In the genomic region with DNA sequence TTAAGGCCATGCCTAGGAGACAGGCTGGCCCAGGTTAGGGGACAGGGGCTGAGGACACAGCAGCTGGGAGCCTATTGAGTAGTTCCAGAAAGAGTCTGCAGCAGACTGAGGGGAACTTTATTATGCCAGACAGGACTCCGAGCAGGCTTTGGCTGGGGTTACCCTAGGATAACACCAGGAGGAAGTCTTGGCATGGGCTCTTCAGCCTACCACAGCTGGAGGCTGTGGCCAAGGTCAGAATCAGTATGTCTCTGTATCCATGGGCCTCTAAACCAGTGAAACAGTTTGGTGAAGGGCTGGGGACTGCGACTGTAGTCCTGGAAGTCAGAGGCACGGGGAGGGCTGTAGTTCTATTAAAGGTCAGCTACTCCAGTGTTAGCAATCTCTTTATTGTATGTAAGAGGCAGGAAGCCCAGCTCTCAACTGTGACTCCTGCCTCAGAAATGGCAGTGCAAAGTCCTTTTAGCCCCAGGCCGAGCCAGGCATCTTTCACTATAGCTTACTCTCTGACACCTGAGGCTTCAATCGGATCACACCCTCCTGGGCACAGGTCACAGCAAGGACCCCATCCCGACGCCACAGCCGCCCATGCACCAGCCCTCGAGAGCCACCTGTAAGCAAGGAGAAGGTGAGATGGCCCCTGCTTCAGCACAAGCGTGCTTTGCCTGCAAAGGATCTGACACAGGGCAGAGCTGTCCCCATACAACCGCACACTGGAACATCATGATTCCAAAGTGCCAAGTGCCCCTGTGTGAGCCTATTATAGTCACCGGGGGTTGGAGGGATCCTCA, we compare ENCODE assay signal across 19 mouse cellular contexts. TPM values are rescaled to one million over a fixed set of nuclear protein-coding genes. Genes with fewer than 3 reads are reported as not detected.
DNase-seq lines count a peak whose midpoint lies in the region; ATAC-seq and TF ChIP-seq lines count a peak whose summit lies in the region.
"Had no signal": no experiment of that assay in that cellular context is flagged by ENCODE, and none has a peak within 500 bp of the region (broad histone marks: within the 10 kb centered on the region; RNA-seq: fewer than 3 reads in every experiment).

No protein-coding gene starts in this region.

- peak; percentile 53 for DNase-seq in adrenal gland, postnatal 10 days
- no peak for DNase-seq in adrenal gland, postnatal 25 days
- DNase-seq in heart, postnatal 4 days, result no peak
- DNase-seq in midbrain, embryonic 11.5 days (ENCODE audit: low spot score, missing footprints), result peak; percentile 86
- no peak for DNase-seq in ovary, adult 18-20 months (ENCODE audit: low spot score)
- DNase-seq: layer of hippocampus, postnatal 36 days had no signal

- no peaks in the 10 kb centered on the region for H3K79me2 ChIP-seq in myocyte (ENCODE audit: control insufficient read depth, insufficient read depth)

- H3ac ChIP-seq in myocyte (ENCODE audit: control insufficient read depth, insufficient read length), result no peak overlapping the region

- H3K4me2 ChIP-seq in heart, embryonic 12.5 days, result no peak overlapping the region
- H3K4me2 ChIP-seq in midbrain, embryonic 11.5 days, result no peak overlapping the region
- H3K4me2 ChIP-seq in midbrain, embryonic 15.5 days, result no peak overlapping the region
- H3K4me2 ChIP-seq in myocyte (ENCODE audit: low read depth), result no peak overlapping the region
- H3K4me2 ChIP-seq: hindbrain, embryonic 15.5 days had no signal

- peaks cover 76% of the 10 kb centered on the region for H3K36me3 ChIP-seq in heart, embryonic 12.5 days
- H3K36me3 ChIP-seq in midbrain, embryonic 11.5 days (ENCODE audit: control insufficient read depth, insufficient read depth, low read length), result peaks cover 12% of the 10 kb centered on the region
- peaks cover 20% of the 10 kb centered on the region for H3K36me3 ChIP-seq in midbrain, embryonic 15.5 days (replicated peaks)
- peaks cover 28% of the 10 kb centered on the region for H3K36me3 ChIP-seq in myocyte (ENCODE audit: control insufficient read depth, insufficient read depth)

- H3K4me1 ChIP-seq in heart, embryonic 12.5 days (replicated peaks), result peaks cover 25% of the 10 kb centered on the region
- H3K4me1 ChIP-seq in midbrain, embryonic 11.5 days (ENCODE audit: control insufficient read depth, insufficient read depth, low read length), result no peaks in the 10 kb centered on the region
- peaks cover 4% of the 10 kb centered on the region; the same call in 1 of the 2 replicates for H3K4me1 ChIP-seq in midbrain, embryonic 15.5 days

- H3K27me3 ChIP-seq in heart, embryonic 12.5 days (replicated peaks), result no peaks in the 10 kb centered on the region
- no peaks in the 10 kb centered on the region for H3K27me3 ChIP-seq in midbrain, embryonic 11.5 days (ENCODE audit: control insufficient read depth, insufficient read depth, low read length)
- H3K27me3 ChIP-seq in midbrain, embryonic 15.5 days (replicated peaks), result no peaks in the 10 kb centered on the region
- H3K27me3 ChIP-seq in myocyte (ENCODE audit: control insufficient read depth, insufficient read depth, insufficient read length), result no peaks in the 10 kb centered on the region
- H3K27me3 ChIP-seq: hindbrain, embryonic 15.5 days; megakaryocyte, embryonic 14.5 days had no signal

- no peaks in the 10 kb centered on the region for H3K9me3 ChIP-seq in heart, embryonic 12.5 days (replicated peaks)
- no peaks in the 10 kb centered on the region for H3K9me3 ChIP-seq in midbrain, embryonic 11.5 days (ENCODE audit: control insufficient read depth, low read length)
- no peaks in the 10 kb centered on the region for H3K9me3 ChIP-seq in midbrain, embryonic 15.5 days
- H3K9me3 ChIP-seq: hindbrain, embryonic 15.5 days; megakaryocyte, embryonic 14.5 days had no signal

- ATAC-seq in heart, embryonic 12.5 days (ENCODE audit: insufficient number of reproducible peaks, low FRiP score), result no peak
- no peak for ATAC-seq in midbrain, embryonic 11.5 days (ENCODE audit: low FRiP score)
- no peak for ATAC-seq in midbrain, embryonic 15.5 days (replicated peaks)
- ATAC-seq: midbrain, embryonic 16.5 days had no signal

- peak overlapping the region; percentile 68 for H3K27ac ChIP-seq in heart, embryonic 12.5 days (ENCODE audit: poor library complexity, severe bottlenecking)
- H3K27ac ChIP-seq in midbrain, embryonic 11.5 days (ENCODE audit: low read depth, low read length), result no peak overlapping the region
- H3K27ac ChIP-seq in midbrain, embryonic 15.5 days, result no peak overlapping the region
- H3K27ac ChIP-seq: hindbrain, embryonic 15.5 days; liver, embryonic 14.5 days; stomach, postnatal 0 days had no signal

- WGBS in heart, embryonic 12.5 days, result 83% methylated on average over 12 of the region's 12 CpGs
- 93% methylated on average over 12 of the region's 12 CpGs for WGBS in midbrain, embryonic 11.5 days
- WGBS in midbrain, embryonic 15.5 days, result 95% methylated on average over 12 of the region's 12 CpGs

- TF ChIP-seq POLR2A in myocyte (IDR thresholded peaks at IDR 0.05; ENCODE audit: insufficient read length, low read depth), result no peak

- peak overlapping the region; percentile 48; the same call in 1 of the 2 replicates for H3K9ac ChIP-seq in heart, embryonic 12.5 days
- H3K9ac ChIP-seq in midbrain, embryonic 11.5 days (ENCODE audit: low read length), result no peak overlapping the region
- no peak overlapping the region for H3K9ac ChIP-seq in midbrain, embryonic 15.5 days
- H3K9ac ChIP-seq: hindbrain, embryonic 15.5 days; liver, embryonic 14.5 days had no signal

- H3K4me3 ChIP-seq in heart, embryonic 12.5 days, result no peak overlapping the region
- no peak overlapping the region for H3K4me3 ChIP-seq in midbrain, embryonic 11.5 days (ENCODE audit: low read depth, low read length)
- no peak overlapping the region for H3K4me3 ChIP-seq in midbrain, embryonic 15.5 days
- no peak overlapping the region for H3K4me3 ChIP-seq in myocyte
- H3K4me3 ChIP-seq: heart, adult 2 months; hindbrain, embryonic 15.5 days; megakaryocyte, embryonic 14.5 days had no signal

TF ChIP-seq in myocyte, 11 proteins besides CTCF, POLR2A, EP300 and RAD21:
- TF ChIP-seq USF1 (IDR thresholded peaks at IDR 0.05; ENCODE audit: low read depth) (no peak), POLR2AphosphoS2 (IDR thresholded peaks at IDR 0.05; ENCODE audit: insufficient read length, low read depth) (peak; percentile 24)

RNA-seq across cellular contexts. Expression of gene Snx21, which starts 7.0 kb away (rescaled TPM):
- 10 to 100 TPM; 36.9 to 39.0 TPM for total RNA-seq in adrenal gland, postnatal 10 days (2021)
- 36.6 and 50.0 TPM in 2 replicates for total RNA-seq in adrenal gland, postnatal 25 days (2021)
- 30.8 and 31.7 TPM in 2 replicates for polyA plus RNA-seq in heart, embryonic 12.5 days (2016; fragmentation: Nextera tagmentation; extraction: Ambion mirVana)
- total RNA-seq in heart, postnatal 4 days (2021), result 10 to 100 TPM; 22.9 to 24.1 TPM
- 10.4 and 11.7 TPM in 2 replicates for polyA plus RNA-seq in midbrain, embryonic 11.5 days (2014; fragmentation: Nextera tagmentation; extraction: Ambion mirVana)
- polyA plus RNA-seq in midbrain, embryonic 15.5 days (2015; fragmentation: Nextera tagmentation; extraction: Ambion mirVana), result 34.8 and 40.6 TPM in 2 replicates
- polyA plus RNA-seq in myocyte (2012; fragmentation: generic; extraction: Trizol), result 29.5 TPM

RNA-seq across cellular contexts. Expression of gene Acot8, which starts 12.1 kb away (rescaled TPM):
- total RNA-seq in adrenal gland, postnatal 10 days (2021), result 10 to 100 TPM; 28.6 to 33.9 TPM
- 28.9 and 36.0 TPM in 2 replicates for total RNA-seq in adrenal gland, postnatal 25 days (2021)
- polyA plus RNA-seq in heart, embryonic 12.5 days (2016; fragmentation: Nextera tagmentation; extraction: Ambion mirVana), result 14.9 and 16.1 TPM in 2 replicates
- 10 to 100 TPM; 13.1 to 13.5 TPM for total RNA-seq in heart, postnatal 4 days (2021)
- polyA plus RNA-seq in midbrain, embryonic 11.5 days (2014; fragmentation: Nextera tagmentation; extraction: Ambion mirVana), result 10.2 and 12.6 TPM in 2 replicates
- polyA plus RNA-seq in midbrain, embryonic 15.5 days (2015; fragmentation: Nextera tagmentation; extraction: Ambion mirVana), result 20.0 and 20.2 TPM in 2 replicates
- 24.5 TPM for polyA plus RNA-seq in myocyte (2012; fragmentation: generic; extraction: Trizol)

RNA-seq across cellular contexts. Expression of gene Zswim3, which starts 12.3 kb away (rescaled TPM):
- total RNA-seq in adrenal gland, postnatal 10 days (2021), result 1 to 10 TPM; 4.0 to 4.1 TPM
- total RNA-seq in adrenal gland, postnatal 25 days (2021), result 4.3 and 5.5 TPM in 2 replicates
- 5.4 and 6.7 TPM in 2 replicates for polyA plus RNA-seq in heart, embryonic 12.5 days (2016; fragmentation: Nextera tagmentation; extraction: Ambion mirVana)
- total RNA-seq in heart, postnatal 4 days (2021), result 1 to 10 TPM; 1.8 to 2.3 TPM
- 11.4 and 12.6 TPM in 2 replicates for polyA plus RNA-seq in midbrain, embryonic 11.5 days (2014; fragmentation: Nextera tagmentation; extraction: Ambion mirVana)
- polyA plus RNA-seq in midbrain, embryonic 15.5 days (2015; fragmentation: Nextera tagmentation; extraction: Ambion mirVana), result 17.8 and 18.4 TPM in 2 replicates
- polyA plus RNA-seq in myocyte (2012; fragmentation: generic; extraction: Trizol), result 3.3 TPM

RNA-seq across cellular contexts. Expression of gene Tnnc2, which starts 12.8 kb away (rescaled TPM):
- total RNA-seq in adrenal gland, postnatal 10 days (2021), result 100 to 1,000 TPM; 221 to 908 TPM
- total RNA-seq in adrenal gland, postnatal 25 days (2021), result not detected in 2 replicates
- polyA plus RNA-seq in heart, embryonic 12.5 days (2016; fragmentation: Nextera tagmentation; extraction: Ambion mirVana), result 0.36 and 1.6 TPM in 2 replicates
- 10 to 100 TPM in 1 of 2 experiments, not detected in 1; 10.8 TPM for total RNA-seq in heart, postnatal 4 days (2021)
- not detected in 2 replicates for polyA plus RNA-seq in midbrain, embryonic 11.5 days (2014; fragmentation: Nextera tagmentation; extraction: Ambion mirVana)
- not detected in 2 replicates for polyA plus RNA-seq in midbrain, embryonic 15.5 days (2015; fragmentation: Nextera tagmentation; extraction: Ambion mirVana)
- polyA plus RNA-seq in myocyte (2012; fragmentation: generic; extraction: Trizol), result 3,985 TPM
- total RNA-seq: layer of hippocampus, adult 18-20 months; layer of hippocampus, postnatal 36 days; left cerebral cortex, postnatal 25 days; MEL had no signal
- polyA plus RNA-seq: forebrain, embryonic 11.5 days; heart, adult 2 months had no signal

RNA-seq across cellular contexts. Expression of gene Ube2c, which starts 22.9 kb away (rescaled TPM):
- 10 to 100 TPM; 28.1 to 33.7 TPM for total RNA-seq in adrenal gland, postnatal 10 days (2021)
- total RNA-seq in adrenal gland, postnatal 25 days (2021), result 9.9 and 14.1 TPM in 2 replicates
- 455 and 459 TPM in 2 replicates for polyA plus RNA-seq in heart, embryonic 12.5 days (2016; fragmentation: Nextera tagmentation; extraction: Ambion mirVana)
- total RNA-seq in heart, postnatal 4 days (2021), result 100 to 1,000 TPM; 130 to 144 TPM
- 520 and 544 TPM in 2 replicates for polyA plus RNA-seq in midbrain, embryonic 11.5 days (2014; fragmentation: Nextera tagmentation; extraction: Ambion mirVana)
- 56.6 and 64.4 TPM in 2 replicates for polyA plus RNA-seq in midbrain, embryonic 15.5 days (2015; fragmentation: Nextera tagmentation; extraction: Ambion mirVana)
- 103 TPM for polyA plus RNA-seq in myocyte (2012; fragmentation: generic; extraction: Trizol)

Comparison
In these comparisons a context has a peak if more than half of its experiments do, and no peak if none do; other contexts are left out.
1. DNase-seq: peak in adrenal gland, postnatal 10 days (single experiment) and midbrain, embryonic 11.5 days (single experiment); none in adrenal gland, postnatal 25 days (single experiment), heart, postnatal 4 days (single experiment) and ovary, adult 18-20 months (single experiment).